Mouse (Mus musculus): ENCODE measurements around the gene Flt3l.
"Not testable (repeated sequence)": the region's sequence is repeated elsewhere in the genome, so short reads cannot be mapped to it uniquely, and the experiment has no call there.

GRCm38 (mm10) chr7:45095965-45096364, 40.3 kb downstream of the Flt3l start:
- not testable (repeated sequence) for TF ChIP-seq POLR2A (IDR thresholded peaks at IDR 0.05; ENCODE audit: extremely low read depth, insufficient read depth, low read length); CTCF (IDR thresholded peaks at IDR 0.05; ENCODE audit: low read depth, low read length)

Data from liver, adult 2 months (tissue).